Mouse (Mus musculus) testis, adult 2 months (tissue): ENCODE data around the gene Hspd1. TPM values are rescaled to one million over a fixed set of nuclear protein-coding genes. Genes with fewer than 3 reads are reported as not detected.

Experiments used
- H3K27ac ChIP-seq: fragments of 200-500 bp; 2 replicates; pipeline ENCODE4 v1.5.1; 2012; ENCODE audit warnings: low read depth, low read length; ENCODE audit not compliant: control insufficient read depth, insufficient read depth
- H3K27me3 ChIP-seq: fragments of 200-500 bp; 2 replicates; pipeline ENCODE4 v1.6.1; 2012; ENCODE audit warnings: mild to moderate bottlenecking, low read length, moderate library complexity; ENCODE audit not compliant: control insufficient read depth, insufficient read depth
- H3K36me3 ChIP-seq: fragments of 200-500 bp; 2 replicates; pipeline ENCODE4 v1.6.1; 2012; ENCODE audit warnings: mild to moderate bottlenecking, low read length; ENCODE audit not compliant: control insufficient read depth, insufficient read depth
- H3K4me1 ChIP-seq: fragments of 200-500 bp; 2 replicates; pipeline ENCODE4 v1.6.1; 2012; ENCODE audit warnings: low read length; ENCODE audit not compliant: control insufficient read depth, insufficient read depth
- H3K4me3 ChIP-seq: fragments of 200-500 bp; 2 replicates; pipeline ENCODE4 v1.5.1; 2012; ENCODE audit warnings: low read depth, mild to moderate bottlenecking, low read length, moderate library complexity, mixed read lengths; ENCODE audit not compliant: control insufficient read depth
- CTCF ChIP-seq: fragments of 200-500 bp; IDR thresholded peaks from 2 replicates; pipeline ENCODE4 v1.5.1; 2012; ENCODE audit warnings: low read depth, mild to moderate bottlenecking, inconsistent platforms, low read length, moderate library complexity; ENCODE audit not compliant: control insufficient read depth, insufficient read depth, insufficient replicate concordance
- POLR2A ChIP-seq: fragments of 200-500 bp; IDR thresholded peaks from 2 replicates; pipeline ENCODE4 v1.6.1; 2012; ENCODE audit warnings: low read depth, mild to moderate bottlenecking, inconsistent platforms, low read length, moderate library complexity; ENCODE audit not compliant: control insufficient read depth
- polyA plus RNA-seq: library from polyadenylated mRNA; depleted of rRNA; stranded (reverse); fragments of >200 nt; gene quantifications from 2 replicates; pipeline ENCODE4 v1.2.3, GENCODE M21; 2012; rRNA removed

Hspd1 gene
- polyA plus RNA-seq, 1 experiment: 12.8 TPM

- Histone ChIP-seq H3K27ac (peak overlapping the region; percentile 21; the same call in 1 of the 2 replicates), H3K27me3 (no peaks in the 10 kb centered on the region), H3K4me1 (no peaks in the 10 kb centered on the region; the same call in 1 of the 2 replicates), H3K4me3 (no peak overlapping the region), H3K36me3 (no peaks in the 10 kb centered on the region)
- no peak for TF ChIP-seq POLR2A
- no peak for TF ChIP-seq CTCF
Measured at GRCm38 (mm10) chr1:55031026-55031779, 56.8 kb downstream of the Hspd1 start.

GRCm38 (mm10) chr1:55029446-55029845 is 58.6 kb downstream of the Hspd1 start:
- H3K36me3 ChIP-seq: no peaks in the 10 kb centered on the region
- no peaks in the 10 kb centered on the region; the same call in 1 of the 2 replicates for H3K4me1 ChIP-seq
- H3K27ac ChIP-seq: no peak overlapping the region
- TF ChIP-seq CTCF: no peak
- peak overlapping the region; percentile 3; the same call in 1 of the 2 replicates for H3K4me3 ChIP-seq
- H3K27me3 ChIP-seq: no peaks in the 10 kb centered on the region

GRCm38 (mm10) chr1:55028512-55029249 is 59.4 kb downstream of the Hspd1 start:
- TF ChIP-seq POLR2A (no peak), CTCF (no peak)
- Histone ChIP-seq H3K36me3 (no peaks in the 10 kb centered on the region), H3K4me1 (no peaks in the 10 kb centered on the region; the same call in 1 of the 2 replicates), H3K4me3 (peak overlapping the region; percentile 35), H3K27me3 (no peaks in the 10 kb centered on the region), H3K27ac (peak overlapping the region; percentile 32)

- H3K27ac ChIP-seq: no peak overlapping the region; the same call in 1 of the 2 replicates
- H3K27me3 ChIP-seq: no peaks in the 10 kb centered on the region
- H3K4me3 ChIP-seq: peak overlapping the region; percentile 98
- no peak for TF ChIP-seq POLR2A
- no peaks in the 10 kb centered on the region; the same call in 1 of the 2 replicates for H3K4me1 ChIP-seq
- H3K36me3 ChIP-seq: no peaks in the 10 kb centered on the region
Measured at GRCm38 (mm10) chr1:55027966-55028365, 60.1 kb downstream of the Hspd1 start.

Other genes with a start within 250 kb of the Hspd1 start
- 5.9 and 6.8 TPM in 2 replicates for gene Ankrd44, start 161.9 kb downstream of the Hspd1 start, polyA plus RNA-seq
- gene Sf3b1, start 60.8 kb downstream of the Hspd1 start, polyA plus RNA-seq: 22.3 and 27.6 TPM in 2 replicates
- gene Coq10b, start 35.5 kb downstream of the Hspd1 start, polyA plus RNA-seq: 16.0 and 20.5 TPM in 2 replicates
- 15.7 and 17.2 TPM in 2 replicates for gene Hspe1, start 111 bp downstream of the Hspd1 start, polyA plus RNA-seq
- 3.7 and 4.2 TPM in 2 replicates for gene Mob4, start 43.0 kb upstream of the Hspd1 start, polyA plus RNA-seq
- gene Rftn2, start 138.5 kb upstream of the Hspd1 start, polyA plus RNA-seq: 7.0 and 8.1 TPM in 2 replicates
- gene Mars2, start 148.9 kb upstream of the Hspd1 start, polyA plus RNA-seq: 1.8 and 1.9 TPM in 2 replicates